Mouse (Mus musculus) forebrain, embryonic 14.5 days (tissue): ENCODE data around the gene Scrn1. TPM values are rescaled to one million over a fixed set of nuclear protein-coding genes. Genes with fewer than 3 reads are reported as not detected.

Experiments used
- ATAC-seq: fragments of 200-750 bp; cut with Nextera tagmentation; 2 replicates; pipeline ENCODE4 v1.8.0; 2017; ENCODE audit warnings: mild to moderate bottlenecking, moderate library complexity
- DNase-seq: peaks from one replicate; pipeline ENCODE4 v3.0.0-alpha.2; 2015; ENCODE audit warnings: low spot score
- H3K27ac ChIP-seq: fragments of 300-500 bp; sonication (generic); 2 replicates; pipeline ENCODE4 v1.5.1; 2014; ENCODE audit warnings: low read depth, mild to moderate bottlenecking, control low read depth, low read length, moderate library complexity
- H3K27me3 ChIP-seq: fragments of 300-500 bp; sonication (generic); replicated peaks from 2 replicates; pipeline ENCODE4 v1.6.1; 2014; ENCODE audit warnings: low read length, control low read depth, mixed read lengths; ENCODE audit not compliant: control insufficient read depth, insufficient read depth
- H3K36me3 ChIP-seq: fragments of 300-500 bp; sonication (generic); 2 replicates; pipeline ENCODE4 v1.6.1; 2014; ENCODE audit warnings: low read length, control low read depth; ENCODE audit not compliant: control insufficient read depth, insufficient read depth
- H3K4me1 ChIP-seq: fragments of 300-500 bp; sonication (generic); 2 replicates; pipeline ENCODE4 v1.6.1; 2014; ENCODE audit warnings: antibody characterized with exemption, low read length, control low read depth; ENCODE audit not compliant: control insufficient read depth, insufficient read depth
- H3K4me2 ChIP-seq: fragments of 300-500 bp; sonication (generic); 2 replicates; pipeline ENCODE4 v1.6.1; 2014; ENCODE audit warnings: mild to moderate bottlenecking, control low read depth, low read length
- H3K4me3 ChIP-seq: fragments of 300-500 bp; sonication (generic); 2 replicates; pipeline ENCODE4 v1.5.1; 2014; ENCODE audit warnings: low read depth, low read length, control low read depth
- H3K9ac ChIP-seq: fragments of 300-500 bp; sonication (generic); 2 replicates; pipeline ENCODE4 v1.6.1; 2014; ENCODE audit warnings: mild to moderate bottlenecking, low read length, control low read depth, moderate library complexity
- H3K9me3 ChIP-seq: fragments of 300-500 bp; sonication (generic); replicated peaks from 2 replicates; pipeline ENCODE4 v1.6.1; 2016; ENCODE audit warnings: low read length, control low read depth, mixed read lengths; ENCODE audit not compliant: control insufficient read depth
- WGBS: fragments of 180-500 bp; shearing (Covaris S2); extraction: QIAGEN DNeasy Blood & Tissue Kit; methylation state at CpG from one replicate; pipeline ENCODE4 v1.1.7; 2014; 5-methylcytosine and 5-hydroxymethylcytosine counted together
- polyA plus RNA-seq: library from polyadenylated mRNA; unstranded; fragments of >200 nt; fragmentation: Nextera tagmentation; extraction: Ambion mirVana; gene quantifications from 2 replicates; pipeline ENCODE4 v1.2.1, GENCODE M21; 2014

Scrn1 gene
- polyA plus RNA-seq, result 125 and 134 TPM in 2 replicates

- peak; percentile 85 for ATAC-seq
- peak within 1 kb of the TSS; percentile 76 for H3K4me2 ChIP-seq
- WGBS, result under 1% methylated on average over 58 of the region's 60 CpGs
- peak within 1 kb of the TSS; percentile 94 for H3K9ac ChIP-seq
- peaks cover 53% of the 10 kb centered on the region for H3K4me1 ChIP-seq
- peak within 1 kb of the TSS; percentile 93 for H3K27ac ChIP-seq
- no peaks in the 10 kb centered on the region for H3K9me3 ChIP-seq
- peak within 1 kb of the TSS; percentile 84 for H3K4me3 ChIP-seq
- H3K36me3 ChIP-seq, result no peaks in the 10 kb centered on the region
- no peaks in the 10 kb centered on the region for H3K27me3 ChIP-seq
- DNase-seq, result peak; percentile 93
Measured at GRCm38 (mm10) chr6:54565665-54566545, at the start of gene Scrn1. Gene Scrn1, minus strand, starts transcription at chr6:54566489.

- DNase-seq (no peak), ATAC-seq (no peak)
- H3K9me3 ChIP-seq, result no peaks in the 10 kb centered on the region; the same call in 1 of the 2 replicates
- no peak overlapping the region for H3K27ac ChIP-seq
- H3K36me3 ChIP-seq, result no peaks in the 10 kb centered on the region
- no peaks in the 10 kb centered on the region for H3K27me3 ChIP-seq
- WGBS, result 74% methylated on average over 4 of the region's 4 CpGs
- no peak overlapping the region for H3K4me2 ChIP-seq
- no peak overlapping the region for H3K9ac ChIP-seq
- H3K4me1 ChIP-seq, result no peaks in the 10 kb centered on the region
- H3K4me3 ChIP-seq, result no peak overlapping the region
Measured at GRCm38 (mm10) chr6:54606241-54606640, 40.0 kb upstream of the Scrn1 start.

- WGBS, result 96% methylated on average over 1 of the region's 1 CpGs
Measured at GRCm38 (mm10) chr6:54604001-54604715, 37.9 kb upstream of the Scrn1 start.

GRCm38 (mm10) chr6:54602891-54603290 lies 36.6 kb upstream of the Scrn1 start:
- Histone ChIP-seq H3K9ac (no peak overlapping the region), H3K4me1 (no peaks in the 10 kb centered on the region; the same call in 1 of the 2 replicates), H3K4me3 (no peak overlapping the region), H3K4me2 (no peak overlapping the region), H3K27ac (no peak overlapping the region), H3K27me3 (no peaks in the 10 kb centered on the region), H3K9me3 (no peaks in the 10 kb centered on the region; the same call in 1 of the 2 replicates), H3K36me3 (no peaks in the 10 kb centered on the region)
- ATAC-seq (no peak), DNase-seq (no peak)
- 88% methylated on average over 2 of the region's 2 CpGs for WGBS

More at GRCm38 (mm10) chr6:54604001-54604715, 37.9 kb upstream of the Scrn1 start:
- ATAC-seq, result no peak
- Histone ChIP-seq H3K4me1 (no peaks in the 10 kb centered on the region), H3K4me3 (no peak overlapping the region), H3K27ac (no peak overlapping the region), H3K27me3 (no peaks in the 10 kb centered on the region), H3K9ac (no peak overlapping the region), H3K9me3 (no peaks in the 10 kb centered on the region; the same call in 1 of the 2 replicates), H3K4me2 (no peak overlapping the region), H3K36me3 (no peaks in the 10 kb centered on the region)
- no peak for DNase-seq

GRCm38 (mm10) chr6:54600681-54601347 lies 34.5 kb upstream of the Scrn1 start:
- 81% methylated on average over 5 of the region's 5 CpGs for WGBS
- Histone ChIP-seq H3K4me2 (no peak overlapping the region), H3K9ac (no peak overlapping the region), H3K27ac (no peak overlapping the region), H3K27me3 (no peaks in the 10 kb centered on the region), H3K4me1 (peaks cover 7% of the 10 kb centered on the region), H3K9me3 (no peaks in the 10 kb centered on the region; the same call in 1 of the 2 replicates), H3K36me3 (no peaks in the 10 kb centered on the region), H3K4me3 (no peak overlapping the region)
- no peak for ATAC-seq
- DNase-seq, result no peak

GRCm38 (mm10) chr6:54597711-54598110 lies 31.4 kb upstream of the Scrn1 start:
- WGBS, result 82% methylated on average over 3 of the region's 3 CpGs
- no peak overlapping the region for H3K9ac ChIP-seq
- H3K4me2 ChIP-seq, result no peak overlapping the region
- peaks cover 7% of the 10 kb centered on the region for H3K4me1 ChIP-seq
- ATAC-seq, result no peak
- H3K9me3 ChIP-seq, result no peaks in the 10 kb centered on the region
- H3K27ac ChIP-seq, result no peak overlapping the region
- no peaks in the 10 kb centered on the region for H3K27me3 ChIP-seq
- no peaks in the 10 kb centered on the region for H3K36me3 ChIP-seq
- H3K4me3 ChIP-seq, result no peak overlapping the region
- no peak for DNase-seq

GRCm38 (mm10) chr6:54597208-54597607 lies 30.9 kb upstream of the Scrn1 start, which contains the start of gene Fkbp14:
Gene Fkbp14, minus strand, starts transcription at chr6:54597308.
- ATAC-seq (no peak), DNase-seq (no peak)
- Histone ChIP-seq H3K9ac (peak within 1 kb of the TSS; percentile 88; the same call in 1 of the 2 replicates), H3K36me3 (no peaks in the 10 kb centered on the region), H3K27me3 (no peaks in the 10 kb centered on the region), H3K4me3 (peak within 1 kb of the TSS; percentile 92), H3K9me3 (no peaks in the 10 kb centered on the region), H3K27ac (no peak within 1 kb of the TSS), H3K4me2 (peak within 1 kb of the TSS; percentile 78), H3K4me1 (peaks cover 7% of the 10 kb centered on the region)
- 70% methylated on average over 4 of the region's 4 CpGs for WGBS

GRCm38 (mm10) chr6:54595330-54595878 lies 29.1 kb upstream of the Scrn1 start:
- peak overlapping the region; percentile 92 for H3K4me3 ChIP-seq
- DNase-seq (no peak), ATAC-seq (no peak)
- H3K27ac ChIP-seq, result peak overlapping the region; percentile 64; the same call in 1 of the 2 replicates
- WGBS, result 0% methylated on average over 34 of the region's 48 CpGs
- no peaks in the 10 kb centered on the region for H3K9me3 ChIP-seq
- H3K4me1 ChIP-seq, result peaks cover 10% of the 10 kb centered on the region
- peak overlapping the region; percentile 78 for H3K4me2 ChIP-seq
- H3K27me3 ChIP-seq, result no peaks in the 10 kb centered on the region
- H3K36me3 ChIP-seq, result no peaks in the 10 kb centered on the region
- H3K9ac ChIP-seq, result peak overlapping the region; percentile 88
